Mouse (Mus musculus): ENCODE data around the gene Cd7.
"Not testable (repeated sequence)": the region's sequence is repeated elsewhere in the genome, so short reads cannot be mapped to it uniquely, and the experiment has no call there.

Cd7 gene

GRCm38 (mm10) chr11:121039302-121039701 is at the start of gene Cd7:
Cd7 (minus strand) TSS chr11:121039418.
- DNase-seq (ENCODE audit: low read depth, low spot score), result peak; percentile 80

DNA sequence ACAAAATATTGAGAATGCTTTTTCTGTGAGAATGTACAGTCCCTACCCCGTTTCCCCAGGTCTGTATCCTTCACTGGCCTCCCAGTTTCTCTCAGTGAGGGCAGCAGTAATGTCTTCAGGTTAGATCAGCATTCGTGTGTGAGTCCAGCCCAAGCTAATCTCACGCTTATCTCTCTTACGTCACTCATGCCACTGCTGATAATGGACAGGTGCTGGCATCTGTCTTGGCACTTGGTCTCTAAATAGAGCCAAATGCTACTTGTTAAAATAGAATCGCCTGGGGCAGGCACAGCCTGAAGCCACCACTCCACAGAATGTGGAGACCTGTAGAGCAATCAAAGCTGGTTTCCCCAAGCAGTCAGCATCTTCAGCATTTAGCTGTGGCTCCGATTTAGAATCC is 49.8 kb upstream of the Cd7 start:
- DNase-seq (ENCODE audit: low read depth, low spot score), result no peak

DNA sequence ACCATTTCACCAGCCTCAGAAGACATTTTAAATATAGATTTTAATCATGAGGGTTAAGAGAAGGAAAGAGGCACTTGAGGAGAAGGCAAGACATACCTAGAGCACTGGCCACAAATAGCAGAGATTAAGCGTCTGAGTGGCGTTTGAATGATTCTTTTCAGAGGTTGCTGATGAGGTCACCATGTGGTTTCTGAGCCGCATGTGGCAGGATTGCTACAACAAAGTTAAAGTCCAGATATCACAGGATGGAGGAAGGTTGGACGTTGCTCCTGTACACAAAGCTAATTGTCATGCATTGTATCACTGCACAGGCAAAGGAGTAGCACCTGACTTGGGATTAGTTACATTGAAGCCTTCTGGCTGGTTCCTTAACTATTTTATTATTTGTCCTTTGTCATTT is 47.1 kb upstream of the Cd7 start:
- DNase-seq (ENCODE audit: low read depth, low spot score), result no peak

DNA sequence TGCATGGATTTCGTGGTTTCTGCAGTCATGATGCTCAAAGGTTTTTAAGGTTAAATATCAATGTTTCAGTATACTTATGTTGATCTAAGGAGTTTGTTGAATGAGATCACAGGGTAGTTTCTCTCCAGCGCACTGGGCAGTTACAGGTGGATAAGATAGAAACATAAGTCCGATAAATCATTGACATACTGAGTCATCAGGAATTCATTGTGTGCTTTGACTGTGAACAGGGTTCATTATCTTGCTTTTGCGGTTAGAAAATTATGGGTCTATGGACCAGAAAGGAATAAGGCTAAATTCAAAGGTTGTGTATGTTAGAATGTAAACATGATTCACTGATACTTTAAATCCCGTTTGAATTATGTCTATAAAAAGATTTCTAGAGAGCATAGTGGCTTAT is 46.0 kb upstream of the Cd7 start:
- no peak for DNase-seq (ENCODE audit: low read depth, low spot score)

DNA sequence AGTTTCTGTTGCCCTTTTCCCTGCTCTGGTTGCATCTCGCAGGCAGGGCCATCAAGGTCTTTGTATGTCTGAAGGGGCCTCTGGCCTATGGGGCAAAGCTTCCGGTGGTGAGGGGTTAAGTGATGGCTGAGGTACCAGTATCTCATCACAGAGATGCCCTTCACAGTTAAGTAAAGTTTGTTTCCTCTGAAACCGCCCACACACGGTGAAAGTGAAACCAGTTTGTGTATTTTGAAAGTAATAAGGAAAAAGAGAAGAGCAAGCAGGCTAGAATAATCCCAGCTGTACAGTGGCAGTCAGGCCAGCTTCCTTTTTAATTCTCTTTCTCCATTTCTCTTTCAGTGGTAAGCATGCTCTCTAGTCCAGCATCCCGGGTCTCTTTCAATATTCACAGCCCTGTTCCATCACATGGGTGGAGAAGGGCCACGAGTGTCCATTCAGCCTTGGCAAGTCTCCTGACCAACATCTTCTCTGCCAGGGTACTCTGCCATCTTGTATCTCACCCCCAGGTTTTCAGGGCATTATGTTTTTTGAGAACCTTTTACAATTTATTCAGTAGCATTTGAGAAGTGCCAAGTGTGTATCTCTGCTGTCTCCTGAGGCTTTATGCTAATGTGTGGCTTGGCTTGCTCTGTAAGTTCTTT is 43.8 kb upstream of the Cd7 start:
- DNase-seq (ENCODE audit: low read depth, low spot score), result peak; percentile 87

- DNase-seq (ENCODE audit: low read depth, low spot score), result no peak
Measured at GRCm38 (mm10) chr11:121082250-121082649, 43.0 kb upstream of the Cd7 start.

DNA sequence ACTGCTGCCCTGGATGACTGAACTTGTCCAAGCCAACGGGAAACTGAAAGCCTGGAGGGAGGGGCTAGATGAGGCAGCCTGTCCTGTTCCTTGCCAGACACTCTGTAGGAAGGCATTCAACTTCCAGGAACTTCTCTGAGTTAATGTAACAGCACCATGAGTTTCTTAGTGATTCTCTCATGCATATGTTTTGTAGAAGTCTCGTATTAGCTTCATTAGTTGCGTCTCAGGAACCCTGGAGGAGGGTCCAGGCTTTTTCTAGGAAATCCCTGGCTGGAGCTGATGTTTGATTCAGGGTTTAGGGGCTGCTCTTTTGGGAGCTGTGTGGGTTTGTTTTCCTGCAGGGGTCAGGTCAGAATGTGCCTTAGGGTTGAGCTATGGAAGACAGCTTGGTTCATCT is 41.9 kb upstream of the Cd7 start, which contains the start of gene Sectm1a:
Gene Sectm1a (minus strand): TSS at position 101 of the 400 bp plus-strand sequence.
- no peak for DNase-seq (ENCODE audit: low read depth, low spot score)

DNA sequence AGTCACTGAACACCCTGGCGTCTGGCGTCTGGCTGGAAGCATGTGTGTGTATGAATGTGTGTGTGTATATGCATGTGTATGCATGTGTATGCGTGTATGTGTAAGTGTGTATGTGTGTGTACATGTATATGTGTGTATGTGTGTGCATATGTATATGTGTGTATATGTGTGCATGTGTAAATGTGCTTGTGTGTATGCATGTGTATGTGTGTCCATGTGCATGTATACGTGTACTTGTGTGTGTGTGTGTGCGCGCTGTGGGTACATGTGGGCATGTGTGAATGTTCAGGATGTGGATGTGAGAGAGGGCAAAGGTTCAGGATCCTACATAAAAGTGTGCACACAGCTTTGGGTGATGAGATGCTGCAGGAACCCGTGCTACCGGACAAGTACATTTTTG is 41.1 kb upstream of the Cd7 start:
- DNase-seq (ENCODE audit: low read depth, low spot score), result no peak

- no peak for DNase-seq (ENCODE audit: low read depth, low spot score)
Measured at GRCm38 (mm10) chr11:121075655-121076054, 36.4 kb upstream of the Cd7 start.

GRCm38 (mm10) chr11:121069662-121070061 is 30.4 kb upstream of the Cd7 start:
- DNase-seq (ENCODE audit: low read depth, low spot score), result not testable (repeated sequence)

DNA sequence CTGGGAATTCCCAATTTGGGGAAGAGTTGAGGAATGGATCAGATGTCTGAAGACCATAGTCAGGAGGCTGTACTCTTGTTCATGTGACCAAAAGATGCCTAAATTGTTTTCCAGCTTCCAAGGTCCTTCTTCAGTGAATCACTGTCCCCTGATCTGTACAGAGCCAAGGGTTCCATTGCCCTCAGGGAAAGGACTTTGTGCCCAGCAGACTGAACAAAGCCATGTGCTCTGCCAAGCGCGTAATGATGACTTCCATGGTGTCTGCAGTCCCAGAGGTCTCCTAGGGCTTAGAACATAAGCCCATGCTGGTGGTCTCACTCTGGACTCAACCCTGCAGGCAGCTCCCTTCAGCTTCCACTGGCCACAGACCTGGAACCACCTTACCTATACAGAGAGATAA is 28.7 kb upstream of the Cd7 start:
- DNase-seq (ENCODE audit: low read depth, low spot score), result no peak

GRCm38 (mm10) chr11:121064197-121064596 is 25.0 kb upstream of the Cd7 start:
- DNase-seq (ENCODE audit: low read depth, low spot score), result peak; percentile 49

DNA sequence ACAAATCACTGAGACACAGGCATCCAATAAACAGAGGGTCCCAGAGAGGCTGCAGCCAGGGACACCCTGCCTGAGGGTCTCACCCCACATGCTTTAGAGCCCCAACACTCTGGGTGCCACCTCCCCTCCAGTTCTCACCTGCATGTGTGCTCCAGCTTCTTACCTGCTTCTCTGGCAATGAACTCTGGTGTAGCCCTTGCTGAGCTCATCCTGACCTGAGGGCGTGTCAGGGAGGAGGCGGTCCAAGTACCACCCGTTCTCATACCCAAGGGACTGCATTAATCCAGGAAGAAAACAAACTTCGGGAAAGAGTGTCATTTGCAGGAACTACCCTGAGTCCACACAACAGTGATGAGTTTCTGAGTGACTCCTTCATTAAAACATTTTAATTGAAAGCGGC is 24.2 kb upstream of the Cd7 start, which contains the start of gene Sectm1b:
Gene Sectm1b (minus strand): TSS at position 191 of the 400 bp plus-strand sequence.
- no peak for DNase-seq (ENCODE audit: low read depth, low spot score)

DNA sequence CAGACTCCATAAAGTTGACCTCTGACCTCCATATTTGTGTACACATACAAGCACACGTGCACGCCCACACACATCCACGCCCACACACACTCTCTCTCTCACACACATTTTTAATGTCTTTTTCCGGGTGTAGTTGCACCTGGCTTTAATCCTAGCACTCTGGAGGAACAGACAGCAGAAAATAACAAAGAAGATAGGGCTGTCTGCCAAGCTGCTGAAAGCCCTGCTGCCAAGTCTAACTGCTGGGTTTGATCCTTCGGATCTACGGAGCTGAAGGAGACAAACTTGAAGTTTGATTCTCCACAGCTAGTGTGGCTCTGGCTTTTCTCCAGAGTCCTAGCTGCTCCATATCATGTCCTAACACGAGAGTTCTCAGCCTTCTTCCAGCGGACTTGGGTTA is 22.4 kb upstream of the Cd7 start:
- DNase-seq (ENCODE audit: low read depth, low spot score), result no peak

DNA sequence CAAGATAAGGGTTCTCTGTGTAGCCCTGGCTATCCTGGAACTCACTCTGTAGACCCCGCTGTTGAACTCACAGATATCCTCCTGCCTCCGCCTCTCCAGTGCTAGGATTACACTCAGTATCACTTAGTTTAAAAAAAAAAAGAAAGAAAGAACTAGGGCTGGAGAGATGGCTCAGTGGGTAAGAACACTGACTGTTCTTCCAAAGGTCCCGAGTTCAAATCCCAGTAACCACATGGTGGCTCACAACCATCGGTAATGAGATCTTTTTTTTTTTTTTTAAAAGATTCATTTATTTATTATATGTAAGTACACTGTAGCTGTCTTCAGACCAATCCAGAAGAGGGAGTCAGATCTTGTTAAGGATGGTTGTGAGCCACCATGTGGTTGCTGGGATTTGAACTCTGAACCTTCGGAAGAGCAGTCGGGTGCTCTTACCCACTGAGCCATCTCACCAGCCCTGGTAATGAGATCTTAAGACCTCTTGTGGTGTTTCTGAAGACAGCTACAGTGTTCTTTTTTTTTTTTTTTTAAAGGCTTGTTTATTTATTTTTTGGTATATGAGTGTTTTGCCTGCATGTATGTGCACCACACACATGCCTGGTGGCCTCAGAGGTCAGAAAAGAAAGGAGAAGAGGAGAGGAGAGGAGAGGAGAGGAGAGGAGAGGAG is 21.3 kb upstream of the Cd7 start:
- DNase-seq (ENCODE audit: low read depth, low spot score), result not testable (repeated sequence)

- DNase-seq (ENCODE audit: low read depth, low spot score), result no peak
Measured at GRCm38 (mm10) chr11:121059471-121059870, 20.3 kb upstream of the Cd7 start.

GRCm38 (mm10) chr11:121058956-121059355 is 19.7 kb upstream of the Cd7 start:
- DNase-seq (ENCODE audit: low read depth, low spot score), result no peak

- no peak for DNase-seq (ENCODE audit: low read depth, low spot score)
Measured at GRCm38 (mm10) chr11:121058122-121058521, 18.9 kb upstream of the Cd7 start.

DNA sequence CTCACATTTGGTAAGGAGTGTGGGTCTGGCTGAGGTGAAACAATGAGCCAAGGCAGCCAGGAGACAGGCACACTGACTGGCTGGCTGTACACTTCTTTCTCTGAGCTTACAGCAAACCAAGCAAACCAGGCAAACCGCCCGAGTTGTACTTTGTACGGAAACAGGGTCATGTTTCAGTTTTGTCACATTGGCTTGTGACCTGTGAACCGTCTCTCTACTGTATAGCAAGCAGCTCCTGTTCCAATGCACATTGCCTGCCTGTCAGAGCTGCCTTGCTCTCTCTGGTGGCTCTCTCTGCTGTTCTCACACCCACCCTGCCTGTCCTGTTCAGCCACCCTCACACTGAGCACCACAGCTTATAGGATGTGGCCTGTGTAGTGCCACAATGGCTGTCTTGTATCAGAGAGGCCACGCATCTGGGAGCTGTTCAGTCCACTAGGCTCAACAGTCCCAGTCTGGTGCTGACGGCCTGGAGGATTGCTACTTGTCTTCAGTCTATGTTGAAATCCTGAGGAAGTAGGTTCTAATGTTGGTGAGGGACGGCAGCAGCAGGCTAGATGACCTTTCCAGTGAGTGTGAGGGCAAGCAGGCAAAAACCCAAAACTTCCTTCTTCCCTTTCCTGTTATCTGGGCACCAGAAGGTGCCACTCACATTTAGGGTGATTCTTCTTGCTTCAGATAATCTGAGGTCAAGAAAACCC is 17.5 kb upstream of the Cd7 start:
- DNase-seq (ENCODE audit: low read depth, low spot score), result no peak

- DNase-seq (ENCODE audit: low read depth, low spot score), result peak; percentile 74
Measured at GRCm38 (mm10) chr11:121053536-121053935, 14.3 kb upstream of the Cd7 start.

DNA sequence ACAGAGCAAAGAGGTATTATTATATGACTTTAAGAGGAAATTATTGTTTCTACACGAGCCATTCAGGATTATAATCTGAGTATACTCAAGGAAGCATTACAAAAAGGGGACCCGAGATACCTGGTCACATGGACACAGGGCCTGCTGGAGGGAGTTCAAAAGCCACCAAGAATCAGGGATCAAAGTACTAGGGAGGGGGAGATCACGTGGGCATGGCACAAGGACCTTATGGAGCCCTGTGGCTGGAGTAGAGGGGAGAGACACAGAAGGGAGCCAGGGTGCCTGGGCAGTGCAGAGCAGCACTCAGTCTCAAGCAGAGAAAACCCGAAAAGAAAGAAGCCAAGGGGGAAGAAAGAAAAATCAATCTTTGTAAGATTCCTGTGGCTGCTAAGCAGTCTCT is 13.2 kb upstream of the Cd7 start:
- no peak for DNase-seq (ENCODE audit: low read depth, low spot score)

- DNase-seq (ENCODE audit: low read depth, low spot score), result no peak
Measured at GRCm38 (mm10) chr11:121051793-121052192, 12.6 kb upstream of the Cd7 start.

- no peak for DNase-seq (ENCODE audit: low read depth, low spot score)
Measured at GRCm38 (mm10) chr11:121049840-121050239, 10.6 kb upstream of the Cd7 start.

All from CD4-positive helper T cell, adult 2 months (primary cell).